Mouse (Mus musculus) right cerebral cortex, postnatal 14 days (tissue): ENCODE results near the gene Plxna4.

Experiments used
- DNase-seq: peaks from one replicate; pipeline ENCODE4 v3.0.0; 2022

Gene Plxna4

GRCm38 (mm10) chr6:32144771-32145170 lies 443.2 kb downstream of the Plxna4 start:
- no peak for DNase-seq

- no peak for DNase-seq
These were observed 448.5 kb downstream of the Plxna4 start for GRCm38 (mm10) chr6:32139537-32139936.

GRCm38 (mm10) chr6:32126914-32127313 lies 461.1 kb downstream of the Plxna4 start:
- no peak for DNase-seq

- DNase-seq = no peak
These were observed 465.3 kb downstream of the Plxna4 start for GRCm38 (mm10) chr6:32122584-32123265.

DNA sequence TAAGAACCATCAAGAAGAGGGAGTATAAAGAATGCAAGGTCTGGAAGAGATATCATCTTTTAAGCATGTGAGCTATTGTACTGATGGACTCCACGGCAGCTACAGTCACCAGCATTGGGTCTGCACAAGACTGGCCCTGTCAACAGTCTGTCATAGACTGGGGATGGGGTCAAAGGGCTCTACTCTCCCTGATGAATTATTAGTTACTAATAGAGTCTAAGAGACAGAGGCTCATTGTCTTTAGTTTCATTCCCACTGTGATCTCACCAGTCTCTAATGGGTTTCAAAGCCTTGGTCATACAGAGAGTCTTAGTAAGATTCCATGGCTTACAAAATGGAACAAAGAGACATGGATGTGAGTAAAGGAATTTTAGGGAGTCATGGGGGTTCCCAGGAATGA lies 467.1 kb downstream of the Plxna4 start:
- no peak for DNase-seq

- DNase-seq = no peak
These were observed 478.8 kb downstream of the Plxna4 start for GRCm38 (mm10) chr6:32109207-32109606.

DNA sequence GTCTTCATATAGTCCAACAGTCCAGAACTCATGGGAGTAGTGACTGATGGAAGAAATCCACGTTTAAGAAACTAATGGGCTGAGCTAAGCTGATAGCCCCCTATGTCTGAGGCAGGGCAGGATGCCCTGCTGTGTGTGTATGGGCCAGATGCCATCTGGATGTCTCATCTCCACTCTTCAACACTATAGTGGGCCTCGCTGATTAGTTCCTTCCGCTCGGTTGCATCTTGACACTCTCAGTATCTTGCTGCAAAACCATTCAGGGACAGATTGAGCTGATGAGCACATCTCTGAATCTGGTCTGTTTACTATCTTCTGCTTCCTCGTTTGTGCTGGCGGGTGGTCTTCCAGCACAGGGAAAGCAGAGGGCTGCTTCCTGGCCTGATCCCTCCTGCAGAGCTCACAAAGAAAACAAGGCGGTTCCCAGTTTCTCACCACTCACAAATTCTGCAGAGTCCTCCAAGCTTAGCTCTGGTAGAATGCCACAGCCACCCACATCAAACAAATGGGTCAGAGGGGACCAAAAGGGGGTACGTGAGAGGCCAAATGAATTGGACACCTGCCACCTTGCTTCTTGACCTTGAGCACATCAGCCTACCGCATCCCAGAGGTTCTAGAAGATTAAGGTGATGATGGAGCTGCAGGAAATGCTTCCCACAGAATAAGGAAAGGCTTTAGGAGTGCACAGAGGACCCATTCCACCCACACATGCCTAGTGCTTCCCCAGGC lies 482.3 kb downstream of the Plxna4 start:
- no peak for DNase-seq
